Mouse (Mus musculus) midbrain, embryonic 16.5 days (tissue): ENCODE measurements around the gene P4ha1. TPM values are rescaled to one million over a fixed set of nuclear protein-coding genes. Genes with fewer than 3 reads are reported as not detected.
"Not testable (repeated sequence)": the region's sequence is repeated elsewhere in the genome, so short reads cannot be mapped to it uniquely, and the experiment has no call there.

Experiments
- ATAC-seq: fragments of 200-750 bp; cut with Nextera tagmentation; 2 replicates; pipeline ENCODE4 v1.8.0; 2017; ENCODE audit warnings: moderate TSS enrichment
- H3K27ac ChIP-seq: fragments of 300-500 bp; sonication (generic); 2 replicates; pipeline ENCODE4 v1.5.1; 2014; ENCODE audit warnings: mild to moderate bottlenecking, low read length, mixed read lengths
- H3K27me3 ChIP-seq: fragments of 300-500 bp; sonication (generic); 2 replicates; pipeline ENCODE4 v1.6.1; 2014; ENCODE audit warnings: low read depth, low read length, mixed read lengths; ENCODE audit not compliant: control insufficient read depth, insufficient read depth
- H3K36me3 ChIP-seq: fragments of 300-500 bp; sonication (generic); 2 replicates; pipeline ENCODE4 v1.6.1; 2014; ENCODE audit warnings: mild to moderate bottlenecking, low read length, moderate library complexity, mixed read lengths; ENCODE audit not compliant: control insufficient read depth, insufficient read depth
- H3K4me1 ChIP-seq: fragments of 300-500 bp; sonication (generic); 2 replicates; pipeline ENCODE4 v1.6.1; 2014; ENCODE audit warnings: mild to moderate bottlenecking, low read length, mixed read lengths; ENCODE audit not compliant: control insufficient read depth, insufficient read depth
- H3K4me2 ChIP-seq: fragments of 300-500 bp; sonication (generic); 2 replicates; pipeline ENCODE4 v1.6.1; 2014; ENCODE audit warnings: mild to moderate bottlenecking, low read length, mixed read lengths
- H3K4me3 ChIP-seq: fragments of 300-500 bp; sonication (generic); 2 replicates; pipeline ENCODE4 v1.5.1; 2014; ENCODE audit warnings: low read depth, mild to moderate bottlenecking, low read length, moderate library complexity, mixed read lengths
- H3K9ac ChIP-seq: fragments of 300-500 bp; sonication (generic); 2 replicates; pipeline ENCODE4 v1.6.1; 2014; ENCODE audit warnings: low read depth, low read length, mixed read lengths
- H3K9me3 ChIP-seq: fragments of 300-500 bp; sonication (generic); replicated peaks from 2 replicates; pipeline ENCODE4 v1.6.1; 2014; ENCODE audit warnings: mild to moderate bottlenecking, low read length, mixed read lengths; ENCODE audit not compliant: control insufficient read depth, poor library complexity, severe bottlenecking
- WGBS: fragments of 180-500 bp; shearing (Covaris S2); extraction: QIAGEN DNeasy Blood & Tissue Kit; methylation state at CpG from one replicate; pipeline ENCODE4 v1.1.7; 2014; 5-methylcytosine and 5-hydroxymethylcytosine counted together
- polyA plus RNA-seq: library from polyadenylated mRNA; unstranded; fragments of >200 nt; fragmentation: Nextera tagmentation; extraction: Ambion mirVana; gene quantifications from 2 replicates; pipeline ENCODE4 v1.2.1, GENCODE M21; 2015

The P4ha1 gene
- polyA plus RNA-seq, 1 experiment from 2014 or later, result 29.7 TPM

- ATAC-seq, result no peak
- Histone ChIP-seq H3K27me3 (no peaks in the 10 kb centered on the region), H3K4me3 (no peak overlapping the region), H3K9me3 (no peaks in the 10 kb centered on the region), H3K27ac (no peak overlapping the region), H3K4me1 (no peaks in the 10 kb centered on the region), H3K4me2 (no peak overlapping the region), H3K36me3 (peaks cover 5% of the 10 kb centered on the region; the same call in 1 of the 2 replicates), H3K9ac (no peak overlapping the region)
- 92% methylated on average over 10 of the region's 10 CpGs for WGBS
Measured at GRCm38 (mm10) chr10:59377906-59378305, 54.8 kb downstream of the P4ha1 start.

GRCm38 (mm10) chr10:59378728-59379127 lies 55.6 kb downstream of the P4ha1 start:
- Histone ChIP-seq H3K36me3 (0 out of 2 replicates have a peak, but pooled peaks cover under 1% of the 10 kb centered on the region), H3K9ac (no peak overlapping the region), H3K4me2 (no peak overlapping the region), H3K27me3 (no peaks in the 10 kb centered on the region), H3K4me3 (no peak overlapping the region), H3K27ac (no peak overlapping the region), H3K4me1 (no peaks in the 10 kb centered on the region), H3K9me3 (no peaks in the 10 kb centered on the region)
- 96% methylated on average over 4 of the region's 4 CpGs for WGBS
- ATAC-seq, result no peak

GRCm38 (mm10) chr10:59379927-59380326 lies 56.8 kb downstream of the P4ha1 start:
- no peak for ATAC-seq
- Histone ChIP-seq H3K4me2 (no peak overlapping the region), H3K9ac (no peak overlapping the region), H3K36me3 (no peaks in the 10 kb centered on the region), H3K4me3 (no peak overlapping the region), H3K4me1 (no peaks in the 10 kb centered on the region), H3K9me3 (no peaks in the 10 kb centered on the region), H3K27ac (no peak overlapping the region), H3K27me3 (no peaks in the 10 kb centered on the region)
- WGBS, result 56% methylated on average over 3 of the region's 3 CpGs

- Histone ChIP-seq H3K36me3 (no peaks in the 10 kb centered on the region), H3K4me1 (no peaks in the 10 kb centered on the region), H3K27me3 (no peaks in the 10 kb centered on the region), H3K9me3 (no peaks in the 10 kb centered on the region), H3K4me2 (no peak overlapping the region), H3K27ac (no peak overlapping the region), H3K4me3 (no peak overlapping the region), H3K9ac (no peak overlapping the region)
- 87% methylated on average over 2 of the region's 2 CpGs for WGBS
- no peak for ATAC-seq
Measured at GRCm38 (mm10) chr10:59380411-59380821, 57.3 kb downstream of the P4ha1 start.

- not testable (repeated sequence) for H3K9ac ChIP-seq, H3K4me2 ChIP-seq, H3K4me1 ChIP-seq, ATAC-seq, H3K27ac ChIP-seq, H3K9me3 ChIP-seq, H3K27me3 ChIP-seq, H3K4me3 ChIP-seq, H3K36me3 ChIP-seq
- WGBS, result 93% methylated on average over 5 of the region's 10 CpGs
Measured at GRCm38 (mm10) chr10:59381563-59381962, 58.5 kb downstream of the P4ha1 start.

GRCm38 (mm10) chr10:59386951-59387350 lies 63.9 kb downstream of the P4ha1 start:
- Histone ChIP-seq H3K4me2 (no peak overlapping the region), H3K27me3 (no peaks in the 10 kb centered on the region), H3K9me3 (peaks cover 4% of the 10 kb centered on the region; the same call in 1 of the 2 replicates), H3K9ac (no peak overlapping the region), H3K27ac (no peak overlapping the region), H3K4me1 (no peaks in the 10 kb centered on the region), H3K36me3 (no peaks in the 10 kb centered on the region), H3K4me3 (no peak overlapping the region)
- no peak for ATAC-seq
- 92% methylated on average over 7 of the region's 8 CpGs for WGBS

- no peak for ATAC-seq
- Histone ChIP-seq H3K4me1 (no peaks in the 10 kb centered on the region), H3K4me2 (no peak overlapping the region), H3K36me3 (no peaks in the 10 kb centered on the region), H3K27me3 (no peaks in the 10 kb centered on the region), H3K9me3 (peaks cover 4% of the 10 kb centered on the region; the same call in 1 of the 2 replicates), H3K9ac (no peak overlapping the region), H3K27ac (no peak overlapping the region), H3K4me3 (no peak overlapping the region)
- whole genome bisulfite sequencing, result 96% methylated on average over 3 of the region's 3 CpGs
Measured at GRCm38 (mm10) chr10:59389652-59390051, 66.6 kb downstream of the P4ha1 start.

- 85% methylated on average over 4 of the region's 4 CpGs for WGBS
- Histone ChIP-seq H3K9me3 (peaks cover 4% of the 10 kb centered on the region; the same call in 1 of the 2 replicates), H3K36me3 (no peaks in the 10 kb centered on the region), H3K4me2 (no peak overlapping the region), H3K27me3 (no peaks in the 10 kb centered on the region), H3K9ac (no peak overlapping the region), H3K27ac (no peak overlapping the region), H3K4me3 (no peak overlapping the region), H3K4me1 (no peaks in the 10 kb centered on the region)
- ATAC-seq, result no peak
Measured at GRCm38 (mm10) chr10:59391907-59392306, 68.8 kb downstream of the P4ha1 start.

GRCm38 (mm10) chr10:59395461-59395860 lies 72.4 kb downstream of the P4ha1 start, which contains the start of gene Gm10273:
Gene Gm10273 (plus strand): TSS chr10:59395632.
- ATAC-seq, result not testable (repeated sequence)

More at GRCm38 (mm10) chr10:59395461-59395860, 72.4 kb downstream of the P4ha1 start, which contains the start of gene Gm10273:
- not testable (repeated sequence) for H3K9ac ChIP-seq, H3K4me3 ChIP-seq, H3K4me1 ChIP-seq, H3K9me3 ChIP-seq, H3K27ac ChIP-seq, H3K27me3 ChIP-seq, H3K4me2 ChIP-seq, H3K36me3 ChIP-seq
- WGBS, result 92% methylated on average over 10 of the region's 25 CpGs
